Mouse (Mus musculus) myocyte (in vitro differentiated cells): ENCODE data around the gene Tex2.

ENCODE experiments used
- MAX ChIP-seq: IDR thresholded peaks from one replicate; pipeline ENCODE4 v1.6.1; 2011; ENCODE audit warnings: low read depth, mild to moderate bottlenecking, control low read depth
- MYOD1 ChIP-seq, 3 experiments: IDR thresholded peaks; one replicate each; pipeline ENCODE4 v1.6.1; 2011; ENCODE audit warnings: control low read depth in 2 of 3, low read depth in 2 of 3, mild to moderate bottlenecking in 2 of 3, moderate library complexity in 1 of 3; ENCODE audit not compliant: insufficient read length in 2 of 3, control insufficient read depth in 1 of 3
- POLR2A ChIP-seq: IDR thresholded peaks from one replicate; pipeline ENCODE4 v1.6.1; 2011; ENCODE audit warnings: low read depth, mild to moderate bottlenecking, control low read depth, moderate library complexity; ENCODE audit not compliant: insufficient read length
- REST ChIP-seq: IDR thresholded peaks from one replicate; pipeline ENCODE4 v1.6.1; 2011; ENCODE audit warnings: mild to moderate bottlenecking, control low read depth, moderate library complexity; ENCODE audit not compliant: insufficient read depth, insufficient read length
- SRF ChIP-seq: IDR thresholded peaks from one replicate; pipeline ENCODE4 v1.6.1; 2011; ENCODE audit warnings: low read depth; ENCODE audit not compliant: control insufficient read depth, insufficient read length
- TCF12 ChIP-seq: IDR thresholded peaks from one replicate; pipeline ENCODE4 v1.6.1; 2011; ENCODE audit warnings: mild to moderate bottlenecking, control low read depth; ENCODE audit not compliant: poor library complexity, insufficient read depth, severe bottlenecking
- USF1 ChIP-seq: IDR thresholded peaks from one replicate; pipeline ENCODE4 v1.6.1; 2011; ENCODE audit warnings: low read depth, mild to moderate bottlenecking, control low read depth, moderate library complexity

DNA sequence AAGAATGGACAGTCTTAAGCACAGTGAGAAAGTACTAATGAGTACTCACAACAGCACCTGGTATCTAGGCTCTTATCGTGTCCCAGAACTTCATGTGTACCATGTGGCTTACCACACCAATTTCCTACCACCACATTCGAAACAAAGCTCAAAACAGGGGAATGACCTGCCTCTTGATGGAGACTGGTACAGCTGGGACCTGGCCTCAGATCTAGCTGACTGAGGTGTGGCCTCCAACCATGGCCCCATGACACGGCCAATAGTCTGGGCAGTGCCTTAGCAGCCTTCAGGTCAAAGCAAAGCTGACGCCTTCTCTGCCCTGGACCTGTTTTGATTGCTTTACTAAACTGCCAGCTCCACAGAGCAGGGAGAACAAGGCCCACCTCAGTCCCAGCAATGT is 56.5 kb downstream of the Tex2 start:
- TF ChIP-seq SRF (no peak), MAX (no peak), USF1 (no peak), TCF12 (no peak), POLR2A (no peak), REST (no peak), MYOD1 (IDR thresholded peaks at IDR 0.05; ENCODE audit: control insufficient read depth in 1 of 3, insufficient read length in 2 of 3, low read depth in 2 of 3) (no peak)
